Mouse (Mus musculus) hindbrain, postnatal 0 days (tissue): ENCODE results near the gene Hist1h4h. TPM values are rescaled to one million over a fixed set of nuclear protein-coding genes. Genes with fewer than 3 reads are reported as not detected.
"Not testable (repeated sequence)": the region's sequence is repeated elsewhere in the genome, so short reads cannot be mapped to it uniquely, and the experiment has no call there.

Source experiments
- ATAC-seq: fragments of 200-750 bp; cut with Nextera tagmentation; 2 replicates; pipeline ENCODE4 v1.8.0; 2017; ENCODE audit warnings: mild to moderate bottlenecking, moderate TSS enrichment, moderate library complexity
- DNase-seq: peaks from one replicate; pipeline ENCODE4 v3.0.0-alpha.2; 2015; ENCODE audit warnings: low spot score
- H3K27ac ChIP-seq: fragments of 300-500 bp; sonication (generic); 2 replicates; pipeline ENCODE4 v1.5.1; 2014; ENCODE audit warnings: mild to moderate bottlenecking
- H3K27me3 ChIP-seq: fragments of 300-500 bp; sonication (generic); 2 replicates; pipeline ENCODE4 v1.6.1; 2014; ENCODE audit warnings: low read length, mixed read lengths; ENCODE audit not compliant: insufficient read depth
- H3K36me3 ChIP-seq: fragments of 300-500 bp; sonication (generic); 2 replicates; pipeline ENCODE4 v1.6.1; 2014; ENCODE audit warnings: low read length, mixed read lengths; ENCODE audit not compliant: insufficient read depth
- H3K4me1 ChIP-seq: fragments of 300-500 bp; sonication (generic); 2 replicates; pipeline ENCODE4 v1.6.1; 2014; ENCODE audit warnings: antibody characterized with exemption, low read length, mixed read lengths; ENCODE audit not compliant: insufficient read depth
- H3K4me2 ChIP-seq: fragments of 300-500 bp; sonication (generic); 2 replicates; pipeline ENCODE4 v1.6.1; 2014; ENCODE audit warnings: low read depth, mild to moderate bottlenecking, low read length, moderate library complexity, mixed read lengths
- H3K4me3 ChIP-seq: fragments of 300-500 bp; sonication (generic); 2 replicates; pipeline ENCODE4 v1.5.1; 2014; ENCODE audit warnings: low read length
- H3K9ac ChIP-seq: fragments of 300-500 bp; sonication (generic); replicated peaks from 2 replicates; pipeline ENCODE4 v1.6.1; 2014; ENCODE audit warnings: mild to moderate bottlenecking, low read length, moderate library complexity, mixed read lengths
- H3K9me3 ChIP-seq: fragments of 300-500 bp; sonication (generic); 2 replicates; pipeline ENCODE4 v1.6.1; 2016; ENCODE audit warnings: low read length, mixed read lengths
- CTCF ChIP-seq: IDR thresholded peaks from 2 replicates; pipeline ENCODE4 v1.5.1; 2016; ENCODE audit warnings: antibody characterized with exemption, control low read depth, low read depth
- WGBS: fragments of 180-500 bp; shearing (Covaris S2); extraction: QIAGEN DNeasy Blood & Tissue Kit; methylation state at CpG from one replicate; pipeline ENCODE4 v1.1.7; 2014; 5-methylcytosine and 5-hydroxymethylcytosine counted together
- polyA plus RNA-seq: library from polyadenylated mRNA; unstranded; fragments of >200 nt; fragmentation: Nextera tagmentation; extraction: Ambion mirVana; gene quantifications from 2 replicates; pipeline ENCODE4 v1.2.1, GENCODE M21; 2015
- total RNA-seq: library from RNA; depleted of rRNA; stranded (reverse); fragments of >200 nt; gene quantifications from 2 replicates; pipeline ENCODE4 v1.2.3, GENCODE M21; 2014

Gene Hist1h4h
- total and polyA plus RNA-seq, 2 experiments from 2014 or later, result 4.2 to 3,828 TPM

DNA sequence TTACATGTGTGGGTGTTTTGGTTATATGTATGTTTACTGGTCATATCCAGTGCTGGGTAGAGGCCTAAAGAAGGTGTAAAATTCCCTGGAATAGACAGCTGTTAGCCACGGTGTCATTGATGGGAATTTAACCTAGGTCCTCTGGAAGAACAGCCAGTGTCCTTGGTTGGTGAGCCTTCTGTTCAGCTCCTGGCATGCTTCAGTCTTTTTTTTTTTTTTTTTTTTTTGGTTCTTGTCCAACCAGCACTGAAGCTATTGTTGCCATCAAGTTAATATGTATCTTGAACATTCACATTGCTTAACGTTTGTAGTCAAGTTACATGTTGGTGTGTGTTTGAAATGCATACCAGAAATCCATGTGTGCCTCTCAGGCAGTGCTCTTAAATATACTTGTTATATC, 33.6 kb downstream of the Hist1h4h start:
- Histone ChIP-seq H3K27ac (no peak overlapping the region), H3K4me3 (no peak overlapping the region), H3K4me1 (no peaks in the 10 kb centered on the region), H3K4me2 (no peak overlapping the region), H3K36me3 (no peaks in the 10 kb centered on the region), H3K27me3 (no peaks in the 10 kb centered on the region), H3K9me3 (no peaks in the 10 kb centered on the region), H3K9ac (no peak overlapping the region)
- WGBS, result 86% methylated on average over 2 of the region's 2 CpGs
- TF ChIP-seq CTCF, result no peak
- ATAC-seq (no peak), DNase-seq (no peak)

DNA sequence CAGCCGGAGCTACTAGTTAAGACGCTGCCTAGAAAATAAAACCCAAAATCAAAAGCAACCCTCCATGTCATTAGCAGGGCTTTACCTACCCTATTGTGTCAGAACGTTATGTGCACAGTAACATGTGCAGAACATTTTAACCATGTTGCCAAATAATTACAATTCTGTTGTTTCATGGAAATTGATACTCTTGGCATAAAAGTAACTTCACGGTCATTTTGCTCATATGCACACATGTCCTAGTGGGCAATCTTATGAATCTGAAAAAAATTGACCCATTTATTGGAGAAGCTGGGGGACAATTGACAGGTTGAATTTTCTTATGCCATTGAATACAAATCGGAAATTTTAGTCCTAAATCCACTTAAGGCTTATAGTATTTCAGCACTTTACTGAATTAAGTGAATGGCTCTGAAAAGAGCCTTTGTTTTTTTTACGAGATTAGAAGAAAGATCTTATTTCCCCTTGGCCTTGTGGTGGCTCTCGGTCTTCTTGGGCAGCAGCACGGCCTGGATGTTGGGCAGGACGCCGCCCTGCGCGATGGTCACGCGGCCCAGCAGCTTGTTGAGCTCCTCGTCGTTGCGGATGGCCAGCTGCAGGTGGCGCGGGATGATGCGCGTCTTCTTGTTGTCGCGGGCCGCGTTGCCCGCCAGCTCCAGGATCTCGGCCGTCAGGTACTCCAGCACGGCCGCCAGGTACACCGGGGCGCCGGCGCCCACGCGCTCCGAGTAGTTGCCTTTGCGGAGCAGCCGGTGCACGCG, 39.6 kb downstream of the Hist1h4h start:
- H3K4me1 ChIP-seq, H3K36me3 ChIP-seq, H3K27me3 ChIP-seq, H3K9me3 ChIP-seq: not testable (repeated sequence)
- Histone ChIP-seq H3K4me2 (peak overlapping the region; percentile 59), H3K4me3 (peak overlapping the region; percentile 39), H3K9ac (peak overlapping the region; percentile 44), H3K27ac (peak overlapping the region; percentile 95)
- DNase-seq (peak; percentile 13), ATAC-seq (peak; percentile 31; the same call in 1 of the 2 replicates)
- WGBS, result 4% methylated on average over 18 of the region's 41 CpGs

DNA sequence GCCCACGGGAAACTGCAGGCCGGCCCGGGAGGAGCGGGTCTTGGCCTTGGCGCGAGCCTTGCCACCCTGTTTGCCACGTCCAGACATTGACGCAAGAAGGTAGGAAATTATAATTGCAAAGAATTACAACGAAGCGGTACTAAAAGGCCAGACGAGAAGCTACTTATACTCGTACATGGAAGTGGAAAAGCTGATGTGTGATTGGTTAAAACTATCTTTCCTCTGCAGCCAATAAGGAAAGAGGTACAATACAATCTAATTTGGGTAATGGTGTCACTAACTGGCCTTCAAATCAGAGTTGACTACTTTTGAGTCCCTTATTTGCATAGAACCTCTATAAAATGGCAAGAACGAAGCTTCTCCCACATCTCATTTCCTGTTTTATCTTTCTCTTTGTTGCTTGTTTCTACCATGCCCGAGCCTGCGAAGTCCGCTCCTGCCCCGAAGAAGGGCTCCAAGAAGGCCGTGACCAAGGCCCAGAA, 40.2 kb downstream of the Hist1h4h start, which contains the start of the genes Hist1h2ae and Hist1h2bg:
Gene Hist1h2ae (minus strand): TSS at position 199 of the 482 bp plus-strand sequence.
Gene Hist1h2bg (plus strand): TSS at position 375 of the 482 bp plus-strand sequence.
- Histone ChIP-seq H3K4me1 (peaks cover 7% of the 10 kb centered on the region; the same call in 1 of the 2 replicates), H3K36me3 (no peaks in the 10 kb centered on the region), H3K4me2 (peak within 1 kb of the TSS; percentile 59), H3K27ac (peak within 1 kb of the TSS; percentile 95), H3K9ac (peak within 1 kb of the TSS; percentile 51), H3K27me3 (no peaks in the 10 kb centered on the region), H3K9me3 (no peaks in the 10 kb centered on the region), H3K4me3 (peak within 1 kb of the TSS; percentile 39)
- WGBS, result under 1% methylated on average over 18 of the region's 18 CpGs
- no peak for TF ChIP-seq CTCF
- DNase-seq (peak; percentile 93), ATAC-seq (peak; percentile 93)

DNA sequence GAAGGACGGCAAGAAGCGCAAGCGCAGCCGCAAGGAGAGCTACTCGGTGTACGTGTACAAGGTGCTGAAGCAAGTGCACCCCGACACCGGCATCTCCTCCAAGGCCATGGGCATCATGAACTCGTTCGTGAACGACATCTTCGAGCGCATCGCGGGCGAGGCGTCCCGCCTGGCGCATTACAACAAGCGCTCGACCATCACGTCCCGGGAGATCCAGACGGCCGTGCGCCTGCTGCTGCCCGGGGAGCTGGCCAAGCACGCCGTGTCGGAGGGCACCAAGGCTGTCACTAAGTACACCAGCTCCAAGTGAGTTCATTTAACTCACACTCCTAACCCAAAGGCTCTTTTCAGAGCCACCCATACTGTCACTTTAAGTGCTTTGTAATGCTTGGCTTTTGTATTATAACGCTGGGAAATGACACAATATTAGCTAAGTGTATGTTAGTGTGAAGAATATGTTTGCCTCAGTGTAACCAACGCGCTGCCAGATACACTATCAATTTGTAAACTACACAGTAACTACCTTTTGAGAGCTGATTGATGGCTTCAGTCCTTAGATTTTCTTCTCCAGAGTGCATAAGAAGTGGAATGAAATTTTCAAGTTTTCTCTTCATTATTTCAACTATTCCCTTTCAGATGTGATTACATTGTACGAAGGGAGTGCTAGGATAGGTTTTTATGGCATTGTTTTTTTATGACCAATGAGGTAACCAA, 40.8 kb downstream of the Hist1h4h start:
- H3K4me1 ChIP-seq, ATAC-seq, DNase-seq, H3K9me3 ChIP-seq, H3K27me3 ChIP-seq, H3K36me3 ChIP-seq: not testable (repeated sequence)
- peak overlapping the region; percentile 51 for H3K9ac ChIP-seq
- H3K4me3 ChIP-seq, result peak overlapping the region; percentile 39
- peak overlapping the region; percentile 59 for H3K4me2 ChIP-seq
- under 1% methylated on average over 10 of the region's 34 CpGs for WGBS
- peak overlapping the region; percentile 95 for H3K27ac ChIP-seq

DNA sequence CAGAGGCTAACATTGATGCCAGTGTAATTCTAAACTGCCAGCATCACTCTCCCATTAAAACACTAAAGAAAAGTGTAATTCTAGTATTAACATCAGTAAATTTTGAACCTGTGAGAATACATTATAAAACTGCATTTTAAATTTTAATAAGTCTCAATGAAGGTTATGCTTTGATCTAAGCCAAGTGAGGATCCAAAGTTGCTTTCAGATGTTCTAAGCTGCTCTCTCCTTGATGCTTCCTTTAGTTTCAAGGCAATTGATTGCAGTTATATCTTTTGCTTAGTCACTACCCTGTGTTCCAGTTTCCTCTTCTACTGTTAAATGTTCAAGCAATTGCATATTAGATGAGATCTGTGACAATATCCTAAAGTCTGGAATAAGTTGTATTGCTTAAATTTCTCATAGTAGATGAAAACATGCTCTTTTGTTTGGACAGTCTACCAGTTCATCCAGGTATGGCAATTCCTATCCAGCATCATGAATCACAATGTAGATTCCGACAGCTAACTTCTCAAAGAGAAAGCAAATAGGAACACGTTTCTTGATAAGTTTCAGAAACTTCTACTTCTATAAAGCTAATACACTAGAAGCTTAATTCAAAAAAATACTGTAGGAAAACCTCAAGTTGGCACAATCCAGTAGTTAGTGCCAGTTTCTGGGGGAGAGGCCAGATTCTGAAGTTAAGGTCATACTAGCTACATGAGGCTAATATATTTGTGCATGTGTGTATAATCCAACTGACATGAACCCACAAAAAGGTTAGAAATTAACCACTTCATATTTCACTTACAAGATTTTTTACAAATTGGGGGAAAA, 41.6 kb downstream of the Hist1h4h start:
- peak overlapping the region; percentile 59 for H3K4me2 ChIP-seq
- H3K9ac ChIP-seq, result peak overlapping the region; percentile 51
- no peak for TF ChIP-seq CTCF
- ATAC-seq, result no peak
- peaks cover 7% of the 10 kb centered on the region; the same call in 1 of the 2 replicates for H3K4me1 ChIP-seq
- no peaks in the 10 kb centered on the region for H3K36me3 ChIP-seq
- no peak for DNase-seq
- WGBS, result 44% methylated on average over 2 of the region's 2 CpGs
- H3K27ac ChIP-seq, result peak overlapping the region; percentile 95
- H3K27me3 ChIP-seq, result no peaks in the 10 kb centered on the region
- H3K4me3 ChIP-seq, result peak overlapping the region; percentile 39
- H3K9me3 ChIP-seq, result no peaks in the 10 kb centered on the region

DNA sequence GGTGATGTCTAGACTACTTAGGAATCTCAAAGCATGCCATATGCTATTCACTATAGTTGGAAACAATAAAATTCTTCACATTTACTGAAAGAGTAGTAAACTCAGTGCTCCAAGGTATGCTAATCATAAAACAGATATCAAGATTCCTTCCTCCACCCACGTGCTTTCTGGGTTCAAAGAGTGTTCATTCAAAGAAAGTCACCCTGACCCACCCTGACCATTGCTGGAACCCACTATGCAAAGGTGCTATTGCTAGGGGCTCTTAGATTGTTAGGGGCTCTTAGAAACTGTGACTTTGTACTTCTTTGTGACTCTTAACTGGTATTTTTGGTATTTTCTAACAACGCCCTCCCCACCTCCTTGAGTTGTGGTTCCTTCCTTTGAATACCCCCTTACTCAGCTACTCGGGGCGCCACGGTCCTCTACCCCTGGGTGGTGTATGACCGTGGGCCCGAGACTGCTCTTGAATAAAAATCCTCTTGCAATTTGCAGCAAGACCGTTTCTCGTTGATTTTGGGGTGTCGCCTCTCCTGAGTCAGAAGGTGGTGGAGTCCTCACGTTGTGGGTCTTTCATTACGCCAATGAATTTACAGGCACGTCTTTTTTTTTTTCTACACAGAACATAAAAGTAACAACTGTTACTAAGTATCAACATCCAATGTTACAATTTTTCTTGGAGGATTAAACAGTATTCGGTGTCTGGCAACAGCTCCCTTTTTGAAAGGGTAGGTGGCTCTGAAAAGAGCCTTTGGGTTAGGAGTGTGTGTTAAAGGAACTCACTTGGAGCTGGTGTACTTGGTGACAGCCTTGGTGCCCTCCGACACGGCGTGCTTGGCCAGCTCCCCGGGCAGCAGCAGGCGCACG, 42.4 kb downstream of the Hist1h4h start:
- not testable (repeated sequence) for ATAC-seq, H3K36me3 ChIP-seq, DNase-seq, H3K9me3 ChIP-seq, H3K4me1 ChIP-seq, H3K9ac ChIP-seq, H3K27me3 ChIP-seq
- Histone ChIP-seq H3K4me2 (peak overlapping the region; percentile 59), H3K4me3 (peak overlapping the region; percentile 39), H3K27ac (peak overlapping the region; percentile 81)
- WGBS, result 9% methylated on average over 17 of the region's 20 CpGs

DNA sequence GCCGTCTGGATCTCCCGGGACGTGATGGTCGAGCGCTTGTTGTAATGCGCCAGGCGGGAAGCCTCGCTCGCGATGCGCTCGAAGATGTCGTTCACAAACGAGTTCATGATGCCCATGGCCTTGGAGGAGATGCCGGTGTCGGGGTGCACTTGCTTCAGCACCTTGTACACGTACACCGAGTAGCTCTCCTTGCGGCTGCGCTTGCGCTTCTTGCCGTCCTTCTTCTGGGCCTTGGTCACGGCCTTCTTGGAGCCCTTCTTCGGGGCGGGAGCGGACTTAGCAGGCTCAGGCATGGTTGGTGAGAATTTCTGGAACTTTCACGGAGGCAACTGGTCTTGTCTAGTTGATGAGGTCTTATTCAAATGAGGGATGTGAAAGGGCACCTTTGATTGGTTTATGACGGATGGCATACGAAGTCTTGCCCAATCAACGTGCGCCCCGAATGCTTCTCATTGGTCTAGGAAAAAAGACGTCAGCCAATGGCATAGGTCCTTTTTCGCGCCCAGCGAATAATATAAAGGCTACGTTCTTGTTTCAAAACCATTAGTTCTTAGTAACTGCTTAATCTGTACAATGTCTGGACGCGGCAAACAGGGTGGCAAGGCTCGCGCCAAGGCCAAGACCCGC, 43.2 kb downstream of the Hist1h4h start, which contains the start of the genes Hist1h2bf and Hist1h2ad:
Gene Hist1h2bf (minus strand): TSS at position 299 of the 627 bp plus-strand sequence.
Gene Hist1h2ad (plus strand): TSS at position 484 of the 627 bp plus-strand sequence.
- not testable (repeated sequence) for H3K27me3 ChIP-seq, H3K9me3 ChIP-seq, H3K9ac ChIP-seq, H3K4me1 ChIP-seq, H3K36me3 ChIP-seq
- Histone ChIP-seq H3K4me3 (peak within 1 kb of the TSS; percentile 32), H3K4me2 (peak within 1 kb of the TSS; percentile 59), H3K27ac (peak within 1 kb of the TSS; percentile 81)
- peak; percentile 95 for ATAC-seq
- under 1% methylated on average over 30 of the region's 42 CpGs for WGBS
- DNase-seq, result peak; percentile 99

DNA sequence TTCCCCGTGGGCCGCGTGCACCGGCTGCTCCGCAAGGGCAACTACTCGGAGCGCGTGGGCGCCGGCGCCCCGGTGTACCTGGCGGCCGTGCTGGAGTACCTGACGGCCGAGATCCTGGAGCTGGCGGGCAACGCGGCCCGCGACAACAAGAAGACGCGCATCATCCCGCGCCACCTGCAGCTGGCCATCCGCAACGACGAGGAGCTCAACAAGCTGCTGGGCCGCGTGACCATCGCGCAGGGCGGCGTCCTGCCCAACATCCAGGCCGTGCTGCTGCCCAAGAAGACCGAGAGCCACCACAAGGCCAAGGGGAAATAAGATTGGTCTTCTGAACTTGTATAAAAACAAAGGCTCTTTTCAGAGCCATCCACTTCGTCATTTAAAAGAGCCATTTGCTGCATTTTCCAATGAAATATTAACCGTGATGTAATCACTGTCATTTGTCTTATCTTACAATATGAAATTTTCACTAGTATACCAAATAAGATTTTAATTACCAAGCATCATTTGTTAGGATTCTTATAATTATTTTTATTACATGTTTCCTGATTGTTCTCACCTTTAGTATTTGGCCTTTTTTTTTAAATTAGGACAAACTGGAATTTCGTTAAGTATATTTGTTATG, 43.8 kb downstream of the Hist1h4h start:
- WGBS, result under 1% methylated on average over 5 of the region's 39 CpGs
- ATAC-seq, result peak; percentile 18
- H3K27me3 ChIP-seq, DNase-seq, H3K9ac ChIP-seq, H3K36me3 ChIP-seq, H3K9me3 ChIP-seq, H3K4me1 ChIP-seq: not testable (repeated sequence)
- Histone ChIP-seq H3K4me3 (peak overlapping the region; percentile 32), H3K27ac (peak overlapping the region; percentile 81), H3K4me2 (peak overlapping the region; percentile 59)
